Mouse (Mus musculus): Measurements from ENCODE around the gene Sh3bgrl3. TPM values are rescaled to one million over a fixed set of nuclear protein-coding genes. Genes with fewer than 3 reads are reported as not detected.

Sh3bgrl3 gene
- polyA plus RNA-seq, 1 experiment from 2014 or later, result 386 TPM

DNA sequence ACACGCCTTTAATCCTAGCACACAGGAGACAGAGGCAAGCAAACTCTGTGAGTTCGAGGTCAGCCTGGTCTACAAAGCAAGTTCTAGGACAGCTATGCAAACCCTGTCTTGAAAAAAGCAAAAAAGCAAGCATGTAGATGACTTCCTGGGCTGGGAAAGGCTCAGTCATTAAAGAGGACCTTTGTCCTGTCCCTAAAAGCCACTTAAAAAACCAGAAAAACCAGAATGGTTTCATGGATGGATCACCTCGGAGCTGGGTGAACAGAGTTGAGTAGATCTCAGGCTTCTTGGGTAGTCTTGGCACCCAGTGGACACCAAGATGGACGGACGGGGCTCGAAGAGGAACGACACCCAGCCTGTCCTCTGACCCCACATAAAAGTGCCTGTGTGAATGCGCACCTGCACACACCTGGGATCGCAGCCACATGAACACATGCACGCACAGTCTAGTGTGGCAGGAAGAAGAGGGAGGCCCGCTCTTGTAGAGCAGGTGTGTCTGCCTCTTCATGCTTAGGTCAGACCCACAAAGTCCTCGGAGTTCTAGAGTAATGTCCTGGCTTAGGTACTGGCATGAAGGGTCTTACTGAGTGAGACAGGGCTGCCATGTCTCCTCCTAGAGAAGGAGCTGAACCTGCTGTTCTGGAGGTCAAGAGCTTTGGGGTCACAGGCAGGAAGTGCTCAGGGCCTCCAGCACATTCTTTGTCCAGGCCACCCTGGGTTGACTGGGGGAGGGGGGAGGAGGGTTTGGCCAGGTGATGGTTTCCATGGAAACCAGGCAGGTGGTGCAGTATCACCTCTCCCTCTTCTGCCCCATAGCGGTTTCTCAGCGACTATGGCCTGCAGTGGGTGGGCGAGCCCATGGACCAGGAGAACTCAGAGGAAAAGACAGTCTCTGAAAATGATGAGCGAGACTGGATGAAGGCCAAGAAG, 13.1 kb downstream of the Sh3bgrl3 start:
- DNase-seq (ENCODE audit: low spot score), result no peak
- H3K36me3 ChIP-seq, result no peaks in the 10 kb centered on the region
- H3K4me3 ChIP-seq, result no peak overlapping the region
- no peaks in the 10 kb centered on the region for H3K27me3 ChIP-seq (ENCODE audit: insufficient read depth, poor library complexity, severe bottlenecking)
- no peaks in the 10 kb centered on the region for H3K9me3 ChIP-seq
- peak overlapping the region; percentile 29 for H3K27ac ChIP-seq
- peaks cover 53% of the 10 kb centered on the region for H3K4me1 ChIP-seq (replicated peaks)
- 86% methylated on average over 16 of the region's 16 CpGs for WGBS

DNA sequence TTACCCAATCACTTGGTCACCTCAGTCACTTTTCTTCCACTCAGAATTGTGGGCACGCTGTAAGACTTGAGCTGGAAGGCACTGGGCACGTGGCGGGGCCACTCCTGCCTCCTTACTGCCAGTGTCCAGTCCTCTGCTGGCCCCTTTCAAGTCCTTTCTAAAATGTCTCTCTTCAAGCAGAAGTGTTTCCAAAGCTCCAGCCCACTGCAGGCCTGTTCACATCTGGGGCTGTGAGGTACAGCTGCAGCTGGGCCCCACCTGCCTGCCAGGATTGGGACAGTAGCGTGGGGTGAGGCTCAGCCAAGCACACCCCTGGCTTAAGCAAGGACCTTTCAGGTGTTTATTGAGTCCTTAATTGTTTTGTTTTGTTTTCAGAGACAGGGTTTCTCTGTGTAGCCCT, 14.6 kb downstream of the Sh3bgrl3 start:
- Histone ChIP-seq H3K36me3 (no peaks in the 10 kb centered on the region), H3K27ac (peak overlapping the region; percentile 20; the same call in 1 of the 2 replicates), H3K4me1 (replicated peaks) (peaks cover 49% of the 10 kb centered on the region), H3K27me3 (ENCODE audit: insufficient read depth, poor library complexity, severe bottlenecking) (no peaks in the 10 kb centered on the region), H3K4me3 (no peak overlapping the region), H3K9me3 (no peaks in the 10 kb centered on the region)
- DNase-seq (ENCODE audit: low spot score), result no peak
- 89% methylated on average over 4 of the region's 4 CpGs for WGBS

DNA sequence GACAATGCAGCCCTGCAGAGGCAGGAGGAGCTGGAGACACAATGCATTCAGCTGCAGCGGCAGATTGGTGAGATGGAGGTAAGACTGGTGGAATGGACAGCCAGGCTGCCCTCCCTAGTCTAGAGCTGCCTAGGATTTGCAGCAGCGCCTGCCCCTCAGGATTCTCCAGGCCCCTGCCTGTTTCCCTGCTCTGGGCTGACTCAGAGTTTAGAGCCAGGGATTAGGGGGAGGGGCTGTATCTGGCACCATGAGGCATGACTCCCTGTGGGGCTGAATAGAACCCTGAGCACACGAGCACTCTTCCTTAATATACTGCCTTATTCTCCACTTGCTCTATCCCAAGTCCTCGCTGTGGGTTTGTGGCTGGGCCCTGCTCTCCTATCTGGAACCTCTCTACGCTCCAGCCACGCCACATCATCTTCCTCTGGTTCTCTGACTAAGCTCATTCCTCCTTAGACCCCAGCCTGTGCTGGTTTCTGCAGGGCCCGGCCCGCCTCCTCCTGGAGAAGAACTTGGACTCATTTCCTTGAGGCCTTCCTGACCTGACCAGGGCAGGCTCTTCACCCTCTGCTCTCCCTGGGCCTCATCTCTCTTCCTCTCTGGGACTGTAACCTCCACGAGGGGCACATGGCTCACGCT, 15.1 kb downstream of the Sh3bgrl3 start:
- Histone ChIP-seq H3K27ac (peak overlapping the region; percentile 53), H3K4me3 (no peak overlapping the region), H3K4me1 (replicated peaks) (peaks cover 49% of the 10 kb centered on the region), H3K9me3 (no peaks in the 10 kb centered on the region), H3K36me3 (no peaks in the 10 kb centered on the region), H3K27me3 (ENCODE audit: insufficient read depth, poor library complexity, severe bottlenecking) (no peaks in the 10 kb centered on the region)
- 53% methylated on average over 10 of the region's 10 CpGs for WGBS
- no peak for DNase-seq (ENCODE audit: low spot score)

DNA sequence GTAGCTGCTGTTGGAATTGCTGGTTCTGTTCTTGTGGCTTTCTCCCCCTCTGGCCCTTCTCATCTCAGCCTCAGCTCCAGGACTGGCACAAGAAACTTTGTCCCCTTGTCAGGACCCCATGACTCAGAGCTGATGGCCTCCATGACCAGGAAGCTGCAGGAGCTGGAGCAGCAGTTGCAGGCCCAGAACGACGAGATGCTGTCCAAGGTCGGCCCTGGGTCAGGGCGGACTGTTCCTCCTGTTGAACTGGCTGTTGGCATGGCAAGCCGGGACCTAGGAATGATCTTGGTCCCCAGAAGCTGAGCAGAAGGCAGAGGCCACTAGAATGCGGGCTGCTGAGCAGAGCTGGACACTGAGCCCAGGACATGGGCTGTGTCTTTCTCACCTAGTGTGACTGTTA, 16.2 kb downstream of the Sh3bgrl3 start:
- no peak overlapping the region for H3K27ac ChIP-seq
- 84% methylated on average over 6 of the region's 6 CpGs for WGBS
- no peaks in the 10 kb centered on the region for H3K36me3 ChIP-seq
- no peaks in the 10 kb centered on the region for H3K27me3 ChIP-seq (ENCODE audit: insufficient read depth, poor library complexity, severe bottlenecking)
- peaks cover 51% of the 10 kb centered on the region for H3K4me1 ChIP-seq (replicated peaks)
- H3K9me3 ChIP-seq, result no peaks in the 10 kb centered on the region
- H3K4me3 ChIP-seq, result no peak overlapping the region
- no peak for DNase-seq (ENCODE audit: low spot score)

DNA sequence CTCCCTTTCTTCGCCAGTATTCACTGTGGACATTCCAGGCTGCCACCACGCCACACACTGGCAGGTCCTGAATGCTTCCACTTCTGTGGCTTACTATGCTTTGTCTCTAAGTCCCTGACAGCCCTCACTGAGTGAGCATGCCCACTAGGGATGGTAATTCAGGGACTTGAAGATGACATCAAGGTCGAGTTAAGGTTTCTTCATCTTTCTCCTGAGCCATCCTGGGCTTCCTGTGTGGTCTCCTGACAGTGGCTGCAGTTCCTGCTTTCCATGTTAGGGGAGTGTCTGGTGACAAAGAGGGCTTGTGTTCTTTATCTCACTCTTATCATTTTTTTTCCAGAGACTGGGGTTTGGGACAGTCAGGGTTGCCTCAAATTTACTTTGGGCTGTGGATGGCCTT, 17.9 kb downstream of the Sh3bgrl3 start:
- Histone ChIP-seq H3K36me3 (no peaks in the 10 kb centered on the region), H3K27me3 (ENCODE audit: insufficient read depth, poor library complexity, severe bottlenecking) (no peaks in the 10 kb centered on the region), H3K9me3 (no peaks in the 10 kb centered on the region), H3K27ac (0 out of 2 replicates have a peak overlapping the region, but pooled peaks have one; percentile 30), H3K4me3 (no peak overlapping the region), H3K4me1 (replicated peaks) (peaks cover 61% of the 10 kb centered on the region)
- WGBS, result 59% methylated on average over 3 of the region's 3 CpGs
- DNase-seq (ENCODE audit: low spot score), result no peak

DNA sequence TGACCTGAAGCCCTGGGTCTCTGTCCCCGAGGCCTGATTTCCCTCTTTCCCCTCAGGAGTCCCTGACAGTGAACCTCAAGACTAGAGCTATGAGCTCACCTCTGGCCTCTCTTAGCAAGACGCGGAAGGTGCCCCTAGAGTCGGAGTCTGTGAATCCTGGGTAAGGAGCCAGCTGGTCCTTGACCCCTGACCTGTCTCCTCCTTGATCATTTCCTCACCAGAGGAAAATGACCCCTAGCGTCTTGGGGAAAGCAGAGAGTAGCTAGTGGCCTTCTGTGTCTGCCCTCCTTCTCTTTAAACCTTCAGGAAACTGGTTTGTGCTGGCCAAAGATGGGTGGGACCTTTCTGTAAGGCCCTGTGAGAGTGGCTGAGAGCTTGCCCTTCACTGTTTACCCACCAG, 20.4 kb downstream of the Sh3bgrl3 start:
- no peaks in the 10 kb centered on the region for H3K36me3 ChIP-seq
- H3K27me3 ChIP-seq (ENCODE audit: insufficient read depth, poor library complexity, severe bottlenecking), result no peaks in the 10 kb centered on the region
- WGBS, result 46% methylated on average over 5 of the region's 5 CpGs
- no peaks in the 10 kb centered on the region for H3K9me3 ChIP-seq
- H3K27ac ChIP-seq, result peak overlapping the region; percentile 56; the same call in 1 of the 2 replicates
- peaks cover 48% of the 10 kb centered on the region for H3K4me1 ChIP-seq (replicated peaks)
- H3K4me3 ChIP-seq, result no peak overlapping the region
- DNase-seq (ENCODE audit: low spot score), result no peak

DNA sequence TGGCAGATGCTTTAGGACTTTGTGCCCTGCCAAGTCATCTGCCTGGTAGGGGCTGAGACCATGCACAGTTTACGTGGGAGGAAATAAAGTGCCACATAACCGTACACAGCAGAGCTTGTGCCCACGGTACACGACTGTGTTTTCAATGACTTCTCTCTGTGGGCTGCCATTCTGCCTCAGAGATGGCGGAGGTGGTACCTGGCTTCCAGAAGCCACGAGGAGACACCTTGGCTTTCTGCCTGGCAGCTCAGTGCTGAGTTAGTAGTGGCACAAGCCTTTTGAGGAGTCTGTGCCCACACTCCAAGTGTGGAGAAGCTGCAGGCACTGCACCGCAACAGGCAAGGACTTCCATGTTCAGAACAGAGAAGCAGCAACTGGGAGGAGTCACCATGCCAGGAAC, 20.9 kb downstream of the Sh3bgrl3 start:
- DNase-seq (ENCODE audit: low spot score), result no peak
- Histone ChIP-seq H3K4me1 (replicated peaks) (peaks cover 47% of the 10 kb centered on the region), H3K4me3 (no peak overlapping the region), H3K36me3 (no peaks in the 10 kb centered on the region), H3K27ac (no peak overlapping the region), H3K9me3 (no peaks in the 10 kb centered on the region), H3K27me3 (ENCODE audit: insufficient read depth, poor library complexity, severe bottlenecking) (no peaks in the 10 kb centered on the region)
- 89% methylated on average over 7 of the region's 7 CpGs for WGBS

DNA sequence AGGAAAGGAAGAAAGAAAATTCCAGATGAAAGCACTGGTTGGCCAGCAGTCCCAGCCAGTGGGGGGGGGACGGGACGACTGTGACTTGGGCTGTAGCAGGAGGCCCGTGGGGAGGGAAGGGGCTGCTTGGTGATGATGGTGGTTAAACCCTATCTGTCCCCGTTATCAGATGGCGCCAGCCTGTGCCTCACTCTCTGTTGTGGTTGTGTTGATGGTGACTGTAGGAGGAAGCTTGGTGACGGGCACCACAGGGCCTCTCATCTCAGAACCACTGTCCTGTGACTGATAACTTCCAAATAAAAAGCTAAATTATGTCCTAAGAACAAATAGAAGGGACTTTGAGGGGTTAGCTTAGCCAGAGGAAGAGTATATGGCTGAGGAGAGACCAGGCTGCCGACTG, 22.5 kb downstream of the Sh3bgrl3 start:
- H3K36me3 ChIP-seq, result no peaks in the 10 kb centered on the region
- DNase-seq (ENCODE audit: low spot score), result no peak
- H3K9me3 ChIP-seq, result no peaks in the 10 kb centered on the region
- H3K27ac ChIP-seq, result no peak overlapping the region
- H3K4me1 ChIP-seq (replicated peaks), result peaks cover 45% of the 10 kb centered on the region
- WGBS, result 79% methylated on average over 7 of the region's 7 CpGs
- H3K27me3 ChIP-seq (ENCODE audit: insufficient read depth, poor library complexity, severe bottlenecking), result no peaks in the 10 kb centered on the region
- H3K4me3 ChIP-seq, result no peak overlapping the region

DNA sequence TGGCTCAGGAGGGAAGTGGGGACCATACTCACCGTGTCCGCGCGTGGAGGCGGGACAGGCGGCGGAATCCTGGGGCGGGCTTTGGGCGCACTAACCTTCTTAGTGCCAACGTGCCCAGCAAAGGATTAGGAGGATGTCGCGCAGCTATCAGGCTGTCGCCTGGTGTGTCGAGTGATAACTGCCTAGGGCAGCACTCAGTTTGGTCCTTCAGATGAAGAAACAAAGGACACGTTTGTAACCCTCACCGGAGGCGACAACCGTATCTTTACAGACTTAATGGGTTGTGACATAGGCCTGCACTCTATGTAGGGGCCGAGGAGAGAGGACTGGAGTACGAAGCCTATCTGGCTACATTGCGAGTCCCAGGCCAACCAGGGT, 25.9 kb downstream of the Sh3bgrl3 start:
- H3K27ac ChIP-seq, result peak overlapping the region; percentile 84
- no peaks in the 10 kb centered on the region for H3K9me3 ChIP-seq
- DNase-seq (ENCODE audit: low spot score), result no peak
- peak overlapping the region; percentile 85 for H3K4me3 ChIP-seq
- H3K4me1 ChIP-seq (replicated peaks), result peaks cover 25% of the 10 kb centered on the region
- WGBS, result 5% methylated on average over 21 of the region's 21 CpGs
- no peaks in the 10 kb centered on the region for H3K36me3 ChIP-seq
- no peaks in the 10 kb centered on the region for H3K27me3 ChIP-seq (ENCODE audit: insufficient read depth, poor library complexity, severe bottlenecking)

DNA sequence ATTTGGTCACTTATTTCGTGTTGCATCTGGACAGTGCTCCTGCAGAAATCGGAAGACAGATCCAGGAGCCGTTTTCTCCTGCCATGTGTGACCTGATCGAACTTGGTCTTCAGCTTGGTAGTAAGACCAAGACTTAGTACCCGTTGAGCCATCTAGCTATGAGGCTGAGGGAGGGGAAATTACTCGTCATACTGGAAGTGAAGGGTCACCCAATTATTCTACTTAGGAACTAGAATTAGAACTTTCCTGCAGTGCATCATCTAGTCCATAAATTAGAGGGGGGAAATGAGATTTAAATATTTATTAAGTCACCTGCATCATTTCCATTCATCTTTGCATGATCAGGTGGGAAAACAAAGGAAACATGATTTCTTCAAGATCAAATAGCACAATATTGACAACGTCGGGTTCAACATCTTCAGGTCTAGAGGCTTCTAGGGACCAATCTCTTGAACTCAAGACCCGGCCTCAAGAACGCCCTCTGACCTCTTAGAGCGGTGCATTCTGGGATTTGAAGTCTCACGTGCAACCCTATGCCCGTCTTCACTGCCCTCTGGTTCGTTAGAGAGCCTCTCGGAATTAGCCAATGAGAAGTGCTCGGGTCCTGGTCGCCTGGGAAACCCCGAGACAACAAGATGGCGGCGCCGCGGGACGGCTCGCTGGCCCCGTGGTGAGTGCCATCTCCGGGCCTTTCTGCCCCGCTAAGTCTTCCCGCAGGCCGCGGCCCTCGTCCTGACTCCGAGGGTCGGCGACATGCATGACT, 26.4 kb downstream of the Sh3bgrl3 start, which contains the start of gene Ubxn11:
Ubxn11 (plus strand) TSS at position 592 of the 763 bp plus-strand sequence.
- peaks cover 23% of the 10 kb centered on the region for H3K4me1 ChIP-seq (replicated peaks)
- H3K36me3 ChIP-seq, result no peaks in the 10 kb centered on the region
- H3K4me3 ChIP-seq, result peak within 1 kb of the TSS; percentile 85
- peak; percentile 90 for DNase-seq (ENCODE audit: low spot score)
- WGBS, result 18% methylated on average over 34 of the region's 34 CpGs
- H3K27me3 ChIP-seq (ENCODE audit: insufficient read depth, poor library complexity, severe bottlenecking), result no peaks in the 10 kb centered on the region
- no peaks in the 10 kb centered on the region for H3K9me3 ChIP-seq
- peak within 1 kb of the TSS; percentile 84 for H3K27ac ChIP-seq

DNA sequence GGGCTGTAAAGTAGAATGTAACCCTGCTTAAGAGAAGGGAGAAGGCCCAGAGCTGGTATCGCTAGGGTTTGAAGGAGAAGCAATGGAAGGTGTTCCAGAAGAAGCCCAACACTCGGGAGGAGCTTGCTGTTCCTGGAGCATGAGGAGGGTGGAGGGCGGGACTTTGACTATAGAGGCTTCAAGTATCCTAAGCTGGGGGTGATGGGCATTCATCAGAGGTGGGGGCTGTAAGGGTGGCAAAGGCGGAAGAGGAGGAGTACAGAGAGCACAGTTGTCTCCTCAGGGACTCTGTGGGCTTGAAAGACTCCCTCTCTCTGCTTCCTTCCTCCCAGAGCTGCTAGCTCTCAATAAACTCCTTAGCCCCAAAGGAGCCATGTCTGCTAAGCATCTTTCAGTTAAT, 28.3 kb downstream of the Sh3bgrl3 start:
- Histone ChIP-seq H3K4me1 (replicated peaks) (peaks cover 12% of the 10 kb centered on the region), H3K27me3 (ENCODE audit: insufficient read depth, poor library complexity, severe bottlenecking) (no peaks in the 10 kb centered on the region), H3K9me3 (no peaks in the 10 kb centered on the region), H3K4me3 (no peak overlapping the region), H3K27ac (no peak overlapping the region), H3K36me3 (no peaks in the 10 kb centered on the region)
- WGBS, result 88% methylated on average over 4 of the region's 4 CpGs
- DNase-seq (ENCODE audit: low spot score), result no peak

DNA sequence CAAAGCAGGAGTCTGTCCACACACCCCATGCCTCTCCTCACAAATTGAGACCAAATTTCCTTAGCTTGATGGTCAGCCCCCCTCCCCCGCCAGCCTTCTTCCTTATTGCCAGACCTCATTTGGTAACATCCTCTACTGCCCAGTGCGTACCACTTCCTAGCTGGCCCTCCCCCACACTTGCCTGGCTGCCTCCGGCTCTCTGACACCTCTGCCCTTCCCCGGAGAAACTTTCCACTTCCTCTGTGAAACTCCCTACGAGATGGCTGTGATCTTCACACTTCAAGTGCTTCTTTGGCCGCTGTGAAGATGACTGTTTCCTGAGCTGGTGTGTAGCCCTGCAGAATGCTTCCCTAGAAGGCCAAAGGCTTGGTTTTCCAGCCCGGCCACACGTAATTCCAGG, 30.0 kb downstream of the Sh3bgrl3 start:
- 75% methylated on average over 8 of the region's 8 CpGs for WGBS
- Histone ChIP-seq H3K27ac (no peak overlapping the region), H3K4me1 (replicated peaks) (peaks cover 12% of the 10 kb centered on the region), H3K9me3 (no peaks in the 10 kb centered on the region), H3K36me3 (no peaks in the 10 kb centered on the region), H3K4me3 (no peak overlapping the region), H3K27me3 (ENCODE audit: insufficient read depth, poor library complexity, severe bottlenecking) (no peaks in the 10 kb centered on the region)
- DNase-seq (ENCODE audit: low spot score), result no peak

Measured in hindbrain, embryonic 10.5 days (tissue).